Mouse (Mus musculus) myocyte (in vitro differentiated cells): ENCODE measurements at regions not wholly inside any gene's neighbourhood (a gene's known extent, or its start where the extent isn't known, plus 50 kb on each side); places are given as distances from the start of the nearest gene placed in this dataset.

Experiments used
- E2F4 ChIP-seq: IDR thresholded peaks from one replicate; pipeline ENCODE4 v1.6.1; 2011; ENCODE audit warnings: mild to moderate bottlenecking, control low read depth, moderate library complexity; ENCODE audit not compliant: insufficient read depth
- MAX ChIP-seq: IDR thresholded peaks from one replicate; pipeline ENCODE4 v1.6.1; 2011; ENCODE audit warnings: low read depth, mild to moderate bottlenecking, control low read depth
- POLR2A ChIP-seq: IDR thresholded peaks from one replicate; pipeline ENCODE4 v1.6.1; 2011; ENCODE audit warnings: low read depth, mild to moderate bottlenecking, control low read depth, moderate library complexity; ENCODE audit not compliant: insufficient read length
- SRF ChIP-seq: IDR thresholded peaks from one replicate; pipeline ENCODE4 v1.6.1; 2011; ENCODE audit warnings: low read depth; ENCODE audit not compliant: control insufficient read depth, insufficient read length
- USF1 ChIP-seq: IDR thresholded peaks from one replicate; pipeline ENCODE4 v1.6.1; 2011; ENCODE audit warnings: low read depth, mild to moderate bottlenecking, control low read depth, moderate library complexity

DNA sequence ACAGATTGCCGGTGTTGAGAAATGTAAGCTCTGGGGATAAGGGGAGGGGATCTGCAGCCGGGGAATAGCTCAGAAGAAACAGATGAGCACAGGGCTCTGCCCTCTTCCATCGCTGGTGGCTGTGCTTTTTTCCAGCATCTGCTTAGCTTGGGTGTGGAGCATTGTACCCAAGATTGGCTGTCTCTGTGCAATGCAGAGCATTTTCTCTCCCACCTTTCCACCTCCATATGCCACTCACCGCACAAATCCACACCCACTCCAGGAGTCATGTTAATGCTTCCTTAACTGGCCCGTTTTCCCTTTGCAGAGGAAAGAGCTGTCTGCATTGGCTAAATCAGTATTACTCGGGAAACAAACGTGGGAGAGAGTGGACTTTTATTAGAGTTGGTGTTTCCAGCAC lies 228.9 kb upstream of the Pbx1 start:
- TF ChIP-seq POLR2A: no peak
- TF ChIP-seq MAX: no peak
- TF ChIP-seq USF1: no peak
- no peak for TF ChIP-seq SRF
- TF ChIP-seq E2F4: no peak
